Mouse (Mus musculus) cerebral cortex, adult 2 months (tissue): ENCODE data around the gene Eif2d.

Experiments
- WGBS: fragments of 180-500 bp; shearing (Covaris S2); methylation state at CpG from one replicate; pipeline ENCODE4 v1.1.7; 2018; 5-methylcytosine and 5-hydroxymethylcytosine counted together

The Eif2d gene

GRCm38 (mm10) chr1:131139102-131140095 is 13.6 kb upstream of the Eif2d start:
- WGBS = 69% methylated on average over 11 of the region's 11 CpGs

- WGBS = 72% methylated on average over 2 of the region's 2 CpGs
Observed at GRCm38 (mm10) chr1:131141449-131141848, 11.5 kb upstream of the Eif2d start.

GRCm38 (mm10) chr1:131142472-131142871 is 10.5 kb upstream of the Eif2d start:
- 96% methylated on average over 1 of the region's 1 CpGs for WGBS

GRCm38 (mm10) chr1:131145222-131145621 is 7.8 kb upstream of the Eif2d start:
- WGBS = 95% methylated on average over 3 of the region's 3 CpGs

GRCm38 (mm10) chr1:131146181-131146614 is 6.8 kb upstream of the Eif2d start:
- WGBS = 79% methylated on average over 3 of the region's 3 CpGs

- WGBS = 84% methylated on average over 1 of the region's 1 CpGs
Observed at GRCm38 (mm10) chr1:131149496-131149895, 3.5 kb upstream of the Eif2d start.

- 54% methylated on average over 2 of the region's 2 CpGs for WGBS
Observed at GRCm38 (mm10) chr1:131155456-131155855, 2.5 kb downstream of the Eif2d start.

- WGBS = 85% methylated on average over 3 of the region's 3 CpGs
Observed at GRCm38 (mm10) chr1:131159573-131160327, 6.8 kb downstream of the Eif2d start.

GRCm38 (mm10) chr1:131161091-131161490 is 8.1 kb downstream of the Eif2d start:
- WGBS = 73% methylated on average over 11 of the region's 11 CpGs

- WGBS = 94% methylated on average over 6 of the region's 6 CpGs
Observed at GRCm38 (mm10) chr1:131164427-131164826, 11.4 kb downstream of the Eif2d start.

GRCm38 (mm10) chr1:131167612-131168011 is 14.6 kb downstream of the Eif2d start:
- 72% methylated on average over 10 of the region's 10 CpGs for WGBS

- 85% methylated on average over 7 of the region's 7 CpGs for WGBS
Observed at GRCm38 (mm10) chr1:131173001-131173400, 20.0 kb downstream of the Eif2d start.

GRCm38 (mm10) chr1:131173809-131174208 is 20.8 kb downstream of the Eif2d start:
- 40% methylated on average over 6 of the region's 6 CpGs for WGBS

GRCm38 (mm10) chr1:131174299-131174861 is 21.4 kb downstream of the Eif2d start:
- WGBS = 79% methylated on average over 12 of the region's 12 CpGs

- 93% methylated on average over 1 of the region's 1 CpGs for WGBS
Observed at GRCm38 (mm10) chr1:131175189-131175588, 22.2 kb downstream of the Eif2d start.

GRCm38 (mm10) chr1:131175819-131176218 is 22.8 kb downstream of the Eif2d start:
- 83% methylated on average over 8 of the region's 8 CpGs for WGBS

- WGBS = 73% methylated on average over 4 of the region's 4 CpGs
Observed at GRCm38 (mm10) chr1:131177249-131177648, 24.3 kb downstream of the Eif2d start.

- WGBS = 76% methylated on average over 5 of the region's 5 CpGs
Observed at GRCm38 (mm10) chr1:131178083-131178482, 25.1 kb downstream of the Eif2d start.

GRCm38 (mm10) chr1:131180386-131180785 is 27.4 kb downstream of the Eif2d start:
- whole genome bisulfite sequencing = 90% methylated on average over 7 of the region's 7 CpGs

GRCm38 (mm10) chr1:131181642-131182527 is 28.9 kb downstream of the Eif2d start:
- 60% methylated on average over 9 of the region's 9 CpGs for WGBS

GRCm38 (mm10) chr1:131183201-131183600 is 30.2 kb downstream of the Eif2d start:
- 66% methylated on average over 7 of the region's 7 CpGs for WGBS
